Mouse (Mus musculus) ES-E14 (cell line): ENCODE measurements around the gene Tmem183a.

ENCODE experiments used
- CHD2 ChIP-seq: IDR thresholded peaks from 2 replicates; pipeline ENCODE4 v1.6.1; 2014; ENCODE audit warnings: mild to moderate bottlenecking, low read depth, low read length, inconsistent platforms
- ZNF384 ChIP-seq: IDR thresholded peaks from 2 replicates; pipeline ENCODE4 v1.6.1; 2012; ENCODE audit warnings: low read depth, low read length, inconsistent platforms

DNA sequence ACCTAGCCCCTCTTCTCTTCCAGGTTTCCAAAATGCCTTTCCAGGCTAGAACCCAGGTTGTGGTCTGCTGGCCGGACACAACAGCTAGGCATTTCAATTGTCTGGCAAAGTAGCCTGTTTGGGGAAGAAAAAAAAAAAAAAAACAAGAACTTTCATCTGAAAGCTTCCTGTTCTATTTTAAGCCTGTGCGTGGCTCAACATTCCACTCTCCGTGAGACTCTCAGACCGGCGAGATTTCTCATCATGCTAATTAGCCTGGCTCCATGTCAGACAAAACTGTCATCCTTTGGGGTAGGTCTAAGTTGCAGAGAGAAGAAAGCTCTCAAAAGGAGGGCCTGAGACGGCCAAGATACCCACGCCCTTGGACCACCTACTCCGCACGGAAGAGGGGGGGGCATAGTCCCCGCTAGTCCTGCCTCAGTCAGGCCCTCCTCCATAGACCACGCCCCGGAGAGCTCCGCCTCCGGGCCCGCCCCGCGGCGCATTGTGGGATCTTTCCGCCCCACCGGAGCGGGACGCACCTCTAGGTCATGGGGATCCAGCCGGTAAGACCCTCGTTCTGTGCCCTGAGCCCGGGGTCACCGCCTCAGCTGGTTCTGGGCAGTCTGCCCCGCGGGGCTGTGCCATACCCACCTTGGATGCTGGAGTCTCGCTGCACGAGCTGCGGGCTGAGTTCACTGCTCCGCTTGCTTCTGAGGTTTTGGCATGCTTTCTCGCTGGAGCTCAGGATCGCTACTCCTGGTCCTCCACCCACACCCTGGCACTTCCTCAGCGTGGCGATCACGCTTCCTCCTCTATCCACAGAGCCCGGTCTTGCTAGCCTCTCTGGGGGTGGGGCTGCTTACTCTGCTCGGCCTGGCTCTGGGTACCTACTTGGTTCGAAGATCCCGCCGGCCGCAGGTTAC, 44.0 kb upstream of the Tmem183a start, which contains the start of gene Cyb5r1:
- TF ChIP-seq CHD2 (peak; percentile 73), ZNF384 (peak; percentile 76)
